8 mouse cellular contexts compared by ENCODE assay signal in the genomic region with DNA sequence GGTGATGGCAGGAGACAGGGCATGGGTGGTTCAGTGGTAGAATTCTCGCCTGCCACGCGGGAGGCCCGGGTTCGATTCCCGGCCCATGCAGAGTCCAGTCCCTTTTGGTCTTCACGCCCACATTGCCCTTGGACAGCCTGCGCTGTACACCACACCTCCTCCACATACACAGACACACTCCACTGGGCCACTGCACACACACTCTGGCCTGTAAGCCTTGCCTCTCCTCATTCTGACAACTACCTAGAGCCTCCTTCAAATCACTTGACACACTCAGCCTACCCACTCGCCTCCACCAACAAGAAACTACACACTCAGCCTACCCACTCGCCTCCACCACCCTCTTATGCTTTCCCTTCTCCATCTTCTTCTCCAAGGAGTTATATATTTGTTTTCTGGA. TPM values are rescaled to one million over a fixed set of nuclear protein-coding genes. Genes with fewer than 3 reads are reported as not detected.
DNase-seq lines count a peak whose midpoint lies in the region; ATAC-seq and TF ChIP-seq lines count a peak whose summit lies in the region.
"Not testable (repeated sequence)": the region's sequence is repeated elsewhere in the genome, so short reads cannot be mapped to it uniquely, and the experiment has no call there.
"Had no signal": no experiment of that assay in that cellular context is flagged by ENCODE, and none has a peak within 500 bp of the region (broad histone marks: within the 10 kb centered on the region; RNA-seq: fewer than 3 reads in every experiment).

No protein-coding gene starts in this region.

- TF ChIP-seq EP300 in liver, embryonic 14.5 days (IDR thresholded peaks at IDR 0.05; ENCODE audit: low read depth): not testable (repeated sequence)

- not testable (repeated sequence) for TF ChIP-seq POLR2A in kidney, adult 2 months (IDR thresholded peaks at IDR 0.05; ENCODE audit: low read depth, low read length)

- H3K4me3 ChIP-seq in embryonic facial prominence, embryonic 11.5 days (ENCODE audit: low read depth, low read length); heart, embryonic 10.5 days; kidney, adult 2 months (ENCODE audit: insufficient read depth, low read depth, low read length); liver, embryonic 14.5 days (ENCODE audit: insufficient read depth in 1 of 2, low read depth in 2 of 2, low read length in 2 of 2): not testable (repeated sequence)

- H3K27me3 ChIP-seq in embryonic facial prominence, embryonic 11.5 days (ENCODE audit: control insufficient read depth, insufficient read depth, low read length): peaks cover 23% of the 10 kb centered on the region
- H3K27me3 ChIP-seq in heart, embryonic 10.5 days (ENCODE audit: insufficient read depth, poor library complexity, severe bottlenecking): peaks cover 41% of the 10 kb centered on the region
- not testable (repeated sequence) for H3K27me3 ChIP-seq in kidney, adult 2 months (replicated peaks; ENCODE audit: control insufficient read depth, insufficient read depth, low read length)
- peaks cover 26% of the 10 kb centered on the region for H3K27me3 ChIP-seq in liver, embryonic 14.5 days (ENCODE audit: control insufficient read depth, insufficient read depth, low read length)

- not testable (repeated sequence) for H3K9ac ChIP-seq in embryonic facial prominence, embryonic 11.5 days (replicated peaks; ENCODE audit: low read length); liver, embryonic 14.5 days (replicated peaks)

- 20% methylated on average over 4 of the region's 10 CpGs for WGBS in embryonic facial prominence, embryonic 11.5 days
- WGBS in heart, embryonic 10.5 days: 17% methylated on average over 7 of the region's 10 CpGs
- 17% methylated on average over 7 of the region's 10 CpGs for WGBS in kidney, adult 2 months
- 5% methylated on average over 4 of the region's 10 CpGs for WGBS in liver, embryonic 14.5 days (ENCODE audit: insufficient replicate concordance)

- H3K9me3 ChIP-seq in embryonic facial prominence, embryonic 11.5 days (replicated peaks; ENCODE audit: control insufficient read depth, low read length); heart, embryonic 10.5 days; liver, embryonic 14.5 days (ENCODE audit: control insufficient read depth, low read length): not testable (repeated sequence)

- peak; percentile 52 for DNase-seq in adrenal gland, adult 2 months
- not testable (repeated sequence) for DNase-seq in embryonic facial prominence, embryonic 11.5 days (ENCODE audit: low spot score)
- DNase-seq in heart, embryonic 10.5 days (ENCODE audit: low spot score): peak; percentile 94
- DNase-seq in kidney, adult 2 months: peak; percentile 36
- peak in 2 of 3 experiments; percentile 52 to 54 for DNase-seq in liver, embryonic 14.5 days (ENCODE audit: low read depth in 3 of 3, low spot score in 3 of 3)
- DNase-seq in mesoderm, embryonic 11.5 days (ENCODE audit: low read depth, low spot score): peak; percentile 80
- peak; percentile 26 to 42 for DNase-seq in right cerebral cortex, postnatal 36 days (ENCODE audit: low spot score in 2 of 2)

- H3K27ac ChIP-seq in embryonic facial prominence, embryonic 11.5 days (replicated peaks; ENCODE audit: low read depth, low read length); heart, embryonic 10.5 days; kidney, adult 2 months (ENCODE audit: insufficient read depth, low read depth, low read length); liver, embryonic 14.5 days: not testable (repeated sequence)

- not testable (repeated sequence) for H3K4me2 ChIP-seq in embryonic facial prominence, embryonic 11.5 days (ENCODE audit: low read depth, low read length); liver, embryonic 14.5 days (ENCODE audit: low read depth)

- not testable (repeated sequence) for TF ChIP-seq CTCF in kidney, adult 2 months (conservative IDR thresholded peaks at IDR 0.05; ENCODE audit: insufficient read depth, insufficient read length, low read depth, low read length); liver, embryonic 14.5 days (IDR thresholded peaks at IDR 0.05; ENCODE audit: low read depth)

- H3K36me3 ChIP-seq in embryonic facial prominence, embryonic 11.5 days (replicated peaks; ENCODE audit: control insufficient read depth, insufficient read depth, low read depth, low read length); heart, embryonic 10.5 days; kidney, adult 2 months (ENCODE audit: control insufficient read depth, insufficient read depth, low read length); liver, embryonic 14.5 days (replicated peaks; ENCODE audit: control insufficient read depth, insufficient read depth, low read depth): not testable (repeated sequence)

- peak; percentile 19 for ATAC-seq in embryonic facial prominence, embryonic 11.5 days (replicated peaks; ENCODE audit: insufficient number of reproducible peaks, low FRiP score, low TSS enrichment, low read depth)
- peak; percentile 66 for ATAC-seq in liver, embryonic 14.5 days (ENCODE audit: insufficient read depth)

- not testable (repeated sequence) for H3K4me1 ChIP-seq in embryonic facial prominence, embryonic 11.5 days (ENCODE audit: control insufficient read depth, insufficient read depth, low read length); heart, embryonic 10.5 days; kidney, adult 2 months (ENCODE audit: control insufficient read depth, insufficient read depth, low read length); liver, embryonic 14.5 days (replicated peaks; ENCODE audit: control insufficient read depth in 2 of 2, insufficient read depth in 2 of 2, low read length in 1 of 2)

RNA-seq across cellular contexts. Expression of a gene that starts 9.5 kb away (rescaled TPM):
- total RNA-seq in adrenal gland, adult 2 months (2021): 10 to 100 TPM; 16.4 to 17.7 TPM
- 5.4 and 5.5 TPM in 2 replicates for polyA plus RNA-seq in adrenal gland, adult 2 months (2012; rRNA removed)
- 6.5 and 7.9 TPM in 2 replicates for polyA plus RNA-seq in embryonic facial prominence, embryonic 11.5 days (2014; fragmentation: Nextera tagmentation; extraction: Ambion mirVana)
- 1.3 and 4.1 TPM in 2 replicates for polyA plus RNA-seq in heart, embryonic 10.5 days (2016; fragmentation: Nextera tagmentation; extraction: Ambion mirVana)
- polyA plus RNA-seq in kidney, adult 2 months (2012; rRNA removed): 4.8 and 6.4 TPM in 2 replicates
- polyA plus RNA-seq in liver, embryonic 14.5 days (2012; rRNA removed): 12.7 and 14.6 TPM in 2 replicates
- 19.2 and 24.6 TPM in 2 replicates for polyA plus RNA-seq in liver, embryonic 14.5 days (2014; fragmentation: Nextera tagmentation; extraction: Ambion mirVana)

RNA-seq across cellular contexts. Expression of a gene that starts 39.4 kb away (rescaled TPM):
- 1 to 10 TPM; 2.7 to 3.1 TPM for total RNA-seq in adrenal gland, adult 2 months (2021)
- polyA plus RNA-seq in adrenal gland, adult 2 months (2012; rRNA removed): 2.2 and 3.1 TPM in 2 replicates
- 1.4 and 1.7 TPM in 2 replicates for polyA plus RNA-seq in embryonic facial prominence, embryonic 11.5 days (2014; fragmentation: Nextera tagmentation; extraction: Ambion mirVana)
- 1.6 and 3.7 TPM in 2 replicates for polyA plus RNA-seq in heart, embryonic 10.5 days (2016; fragmentation: Nextera tagmentation; extraction: Ambion mirVana)
- polyA plus RNA-seq in kidney, adult 2 months (2012; rRNA removed): 15.6 and 16.7 TPM in 2 replicates
- 1.8 and 2.2 TPM in 2 replicates for polyA plus RNA-seq in liver, embryonic 14.5 days (2012; rRNA removed)
- 1.9 and 2.6 TPM in 2 replicates for polyA plus RNA-seq in liver, embryonic 14.5 days (2014; fragmentation: Nextera tagmentation; extraction: Ambion mirVana)
- total RNA-seq: neutrophil, adult 5-6 weeks had no signal

RNA-seq across cellular contexts. Expression of a gene that starts 55.6 kb away (rescaled TPM):
- total RNA-seq in adrenal gland, adult 2 months (2021): 1 to 10 TPM; 5.1 to 6.9 TPM
- polyA plus RNA-seq in adrenal gland, adult 2 months (2012; rRNA removed): 1.6 and 2.0 TPM in 2 replicates
- polyA plus RNA-seq in embryonic facial prominence, embryonic 11.5 days (2014; fragmentation: Nextera tagmentation; extraction: Ambion mirVana): 0.17 and 0.22 TPM in 2 replicates
- polyA plus RNA-seq in heart, embryonic 10.5 days (2016; fragmentation: Nextera tagmentation; extraction: Ambion mirVana): 0.14 TPM in 1 of 2 replicates, not detected in the other
- polyA plus RNA-seq in kidney, adult 2 months (2012; rRNA removed): 3.3 and 3.7 TPM in 2 replicates
- polyA plus RNA-seq in liver, embryonic 14.5 days (2012; rRNA removed): 1.9 and 2.6 TPM in 2 replicates
- polyA plus RNA-seq in liver, embryonic 14.5 days (2014; fragmentation: Nextera tagmentation; extraction: Ambion mirVana): 1.7 and 2.0 TPM in 2 replicates
